Mouse (Mus musculus): ENCODE measurements around the gene Polrmt. TPM values are rescaled to one million over a fixed set of nuclear protein-coding genes. Genes with fewer than 3 reads are reported as not detected.
"Not testable (repeated sequence)": the region's sequence is repeated elsewhere in the genome, so short reads cannot be mapped to it uniquely, and the experiment has no call there.

Gene Polrmt
- polyA plus RNA-seq, 1 experiment from 2014 or later = 49.6 TPM

GRCm38 (mm10) chr10:79772320-79772719, 25.9 kb upstream of the Polrmt start:
- Histone ChIP-seq H3K9ac (no peak overlapping the region), H3K27me3 (peaks cover 1% of the 10 kb centered on the region), H3K4me2 (replicated peaks) (no peak overlapping the region), H3K27ac (no peak overlapping the region), H3K9me3 (no peaks in the 10 kb centered on the region), H3K36me3 (no peaks in the 10 kb centered on the region), H3K4me3 (no peak overlapping the region), H3K4me1 (peaks cover 10% of the 10 kb centered on the region)
- ATAC-seq (ENCODE audit: insufficient number of reproducible peaks, insufficient read depth, low FRiP score, low TSS enrichment) = no peak
- WGBS = 91% methylated on average over 3 of the region's 3 CpGs

GRCm38 (mm10) chr10:79769329-79769728, 22.9 kb upstream of the Polrmt start:
- no peak overlapping the region for H3K4me3 ChIP-seq
- ATAC-seq (ENCODE audit: insufficient number of reproducible peaks, insufficient read depth, low FRiP score, low TSS enrichment) = no peak
- WGBS = 50% methylated on average over 4 of the region's 4 CpGs

GRCm38 (mm10) chr10:79768400-79768799, 22.0 kb upstream of the Polrmt start:
- H3K4me1 ChIP-seq = peaks cover 27% of the 10 kb centered on the region
- 4% methylated on average over 5 of the region's 5 CpGs for WGBS
- no peaks in the 10 kb centered on the region for H3K27me3 ChIP-seq
- 0 out of 2 replicates have a peak overlapping the region, but pooled peaks have one; percentile 1 for H3K27ac ChIP-seq
- peak overlapping the region; percentile 79; the same call in 1 of the 2 replicates for H3K4me2 ChIP-seq (replicated peaks)
- H3K4me3 ChIP-seq = no peak overlapping the region
- H3K9me3 ChIP-seq = no peaks in the 10 kb centered on the region
- ATAC-seq (ENCODE audit: insufficient number of reproducible peaks, insufficient read depth, low FRiP score, low TSS enrichment) = no peak
- no peaks in the 10 kb centered on the region for H3K36me3 ChIP-seq
- H3K9ac ChIP-seq = no peak overlapping the region

More at GRCm38 (mm10) chr10:79769329-79769728, 22.9 kb upstream of the Polrmt start:
- no peak overlapping the region for H3K9ac ChIP-seq
- H3K9me3 ChIP-seq = no peaks in the 10 kb centered on the region
- no peaks in the 10 kb centered on the region for H3K27me3 ChIP-seq
- H3K4me1 ChIP-seq = peaks cover 23% of the 10 kb centered on the region
- no peak overlapping the region for H3K27ac ChIP-seq
- no peaks in the 10 kb centered on the region for H3K36me3 ChIP-seq
- no peak overlapping the region for H3K4me2 ChIP-seq (replicated peaks)

- peak; percentile 81 for ATAC-seq (ENCODE audit: insufficient number of reproducible peaks, insufficient read depth, low FRiP score, low TSS enrichment)
- Histone ChIP-seq H3K4me2 (replicated peaks) (peak overlapping the region; percentile 79), H3K9ac (peak overlapping the region; percentile 96), H3K4me3 (peak overlapping the region; percentile 89), H3K27me3 (no peaks in the 10 kb centered on the region), H3K9me3 (no peaks in the 10 kb centered on the region), H3K36me3 (peaks cover 2% of the 10 kb centered on the region; the same call in 1 of the 2 replicates), H3K4me1 (peaks cover 28% of the 10 kb centered on the region), H3K27ac (peak overlapping the region; percentile 93)
- WGBS = 13% methylated on average over 40 of the region's 40 CpGs
Measured at GRCm38 (mm10) chr10:79767372-79768244, 21.2 kb upstream of the Polrmt start.

- under 1% methylated on average over 95 of the region's 101 CpGs for WGBS
Measured at GRCm38 (mm10) chr10:79766508-79767325, 20.3 kb upstream of the Polrmt start, which contains the start of gene Rnf126. Gene Rnf126, minus strand, starts transcription at chr10:79766952.

GRCm38 (mm10) chr10:79766001-79766507, 19.7 kb upstream of the Polrmt start:
- Histone ChIP-seq H3K4me3 (peak overlapping the region; percentile 89), H3K4me1 (peaks cover 28% of the 10 kb centered on the region), H3K9ac (peak overlapping the region; percentile 96), H3K27ac (peak overlapping the region; percentile 93), H3K9me3 (no peaks in the 10 kb centered on the region), H3K36me3 (peaks cover 17% of the 10 kb centered on the region), H3K27me3 (no peaks in the 10 kb centered on the region), H3K4me2 (replicated peaks) (peak overlapping the region; percentile 79)
- ATAC-seq (ENCODE audit: insufficient number of reproducible peaks, insufficient read depth, low FRiP score, low TSS enrichment) = no peak
- WGBS = 7% methylated on average over 16 of the region's 16 CpGs

More at GRCm38 (mm10) chr10:79766508-79767325, 20.3 kb upstream of the Polrmt start, which contains the start of gene Rnf126:
- Histone ChIP-seq H3K4me2 (replicated peaks) (peak within 1 kb of the TSS; percentile 79), H3K9ac (peak within 1 kb of the TSS; percentile 96), H3K36me3 (peaks cover 11% of the 10 kb centered on the region), H3K4me3 (peak within 1 kb of the TSS; percentile 89), H3K27ac (peak within 1 kb of the TSS; percentile 93), H3K9me3 (no peaks in the 10 kb centered on the region), H3K4me1 (peaks cover 28% of the 10 kb centered on the region), H3K27me3 (no peaks in the 10 kb centered on the region)
- ATAC-seq (ENCODE audit: insufficient number of reproducible peaks, insufficient read depth, low FRiP score, low TSS enrichment) = peak; percentile 79

GRCm38 (mm10) chr10:79765228-79765745, 18.9 kb upstream of the Polrmt start:
- H3K27ac ChIP-seq = no peak overlapping the region
- peak overlapping the region; percentile 96 for H3K9ac ChIP-seq
- ATAC-seq (ENCODE audit: insufficient number of reproducible peaks, insufficient read depth, low FRiP score, low TSS enrichment) = no peak
- 76% methylated on average over 2 of the region's 2 CpGs for WGBS
- H3K4me3 ChIP-seq = peak overlapping the region; percentile 89
- H3K4me1 ChIP-seq = peaks cover 28% of the 10 kb centered on the region
- peak overlapping the region; percentile 79 for H3K4me2 ChIP-seq (replicated peaks)
- H3K27me3 ChIP-seq = no peaks in the 10 kb centered on the region
- H3K36me3 ChIP-seq = peaks cover 25% of the 10 kb centered on the region
- no peaks in the 10 kb centered on the region for H3K9me3 ChIP-seq

GRCm38 (mm10) chr10:79764234-79764633, 17.9 kb upstream of the Polrmt start:
- 81% methylated on average over 7 of the region's 7 CpGs for WGBS
- Histone ChIP-seq H3K27ac (no peak overlapping the region), H3K36me3 (peaks cover 32% of the 10 kb centered on the region), H3K4me2 (replicated peaks) (no peak overlapping the region), H3K4me1 (peaks cover 28% of the 10 kb centered on the region), H3K4me3 (no peak overlapping the region), H3K9ac (no peak overlapping the region), H3K9me3 (no peaks in the 10 kb centered on the region), H3K27me3 (no peaks in the 10 kb centered on the region)
- ATAC-seq (ENCODE audit: insufficient number of reproducible peaks, insufficient read depth, low FRiP score, low TSS enrichment) = no peak

GRCm38 (mm10) chr10:79762875-79763274, 16.5 kb upstream of the Polrmt start:
- no peak for ATAC-seq (ENCODE audit: insufficient number of reproducible peaks, insufficient read depth, low FRiP score, low TSS enrichment)
- H3K36me3 ChIP-seq = peaks cover 46% of the 10 kb centered on the region
- no peak overlapping the region for H3K9ac ChIP-seq
- WGBS = 87% methylated on average over 3 of the region's 3 CpGs
- no peak overlapping the region for H3K4me2 ChIP-seq (replicated peaks)
- H3K4me3 ChIP-seq = no peak overlapping the region
- no peak overlapping the region for H3K27ac ChIP-seq
- H3K27me3 ChIP-seq = no peaks in the 10 kb centered on the region
- peaks cover 23% of the 10 kb centered on the region for H3K4me1 ChIP-seq
- no peaks in the 10 kb centered on the region for H3K9me3 ChIP-seq

- Histone ChIP-seq H3K4me1 (peaks cover 15% of the 10 kb centered on the region), H3K9me3 (no peaks in the 10 kb centered on the region), H3K9ac (no peak overlapping the region), H3K27ac (no peak overlapping the region), H3K4me3 (no peak overlapping the region), H3K27me3 (no peaks in the 10 kb centered on the region), H3K36me3 (peaks cover 66% of the 10 kb centered on the region), H3K4me2 (replicated peaks) (no peak overlapping the region)
- ATAC-seq (ENCODE audit: insufficient number of reproducible peaks, insufficient read depth, low FRiP score, low TSS enrichment) = 0 out of 2 replicates have a peak, but pooled peaks have one; percentile 36
- WGBS = 84% methylated on average over 11 of the region's 11 CpGs
Measured at GRCm38 (mm10) chr10:79760603-79761143, 14.3 kb upstream of the Polrmt start.

GRCm38 (mm10) chr10:79759675-79760074, 13.3 kb upstream of the Polrmt start:
- H3K27ac ChIP-seq; H3K4me2 ChIP-seq (replicated peaks); H3K4me3 ChIP-seq; H3K9ac ChIP-seq; H3K27me3 ChIP-seq; H3K9me3 ChIP-seq; ATAC-seq (ENCODE audit: insufficient number of reproducible peaks, insufficient read depth, low FRiP score, low TSS enrichment): not testable (repeated sequence)
- Histone ChIP-seq H3K4me1 (peaks cover 15% of the 10 kb centered on the region), H3K36me3 (peaks cover 66% of the 10 kb centered on the region)
- WGBS = 90% methylated on average over 1 of the region's 1 CpGs
